27 mouse cellular contexts compared by ENCODE assay signal in the genomic region with DNA sequence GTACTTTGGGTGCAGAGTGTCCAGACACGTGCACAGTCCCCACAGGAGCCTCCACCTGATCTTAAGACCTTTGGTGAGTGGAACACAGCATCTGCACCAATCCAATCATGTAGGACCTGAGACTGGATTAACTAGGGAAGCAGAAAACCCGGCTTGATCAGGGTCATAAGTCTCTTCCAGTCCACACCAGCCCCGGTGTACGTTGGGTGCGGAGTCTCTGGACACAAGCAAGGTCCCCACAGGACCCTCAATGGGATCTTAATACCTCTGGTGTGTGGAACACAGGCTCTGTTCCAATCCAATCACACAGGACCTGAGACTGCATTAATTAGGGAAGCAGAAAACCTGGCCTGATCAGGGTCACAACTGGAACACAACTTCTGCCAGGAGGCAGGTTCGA. TPM values are rescaled to one million over a fixed set of nuclear protein-coding genes. Genes with fewer than 3 reads are reported as not detected.
DNase-seq lines count a peak whose midpoint lies in the region; ATAC-seq and TF ChIP-seq lines count a peak whose summit lies in the region.
"Had no signal": no experiment of that assay in that cellular context is flagged by ENCODE, and none has a peak within 500 bp of the region (broad histone marks: within the 10 kb centered on the region; RNA-seq: fewer than 3 reads in every experiment).

No protein-coding gene starts in this region.

- no peaks in the 10 kb centered on the region for H3K4me1 ChIP-seq in hindbrain, embryonic 12.5 days
- H3K4me1 ChIP-seq in hindbrain, embryonic 10.5 days (replicated peaks): no peaks in the 10 kb centered on the region
- no peaks in the 10 kb centered on the region for H3K4me1 ChIP-seq in midbrain, embryonic 12.5 days
- H3K4me1 ChIP-seq in midbrain, embryonic 11.5 days (ENCODE audit: control insufficient read depth, insufficient read depth, low read length): no peaks in the 10 kb centered on the region
- no peaks in the 10 kb centered on the region for H3K4me1 ChIP-seq in midbrain, embryonic 14.5 days (ENCODE audit: control insufficient read depth, insufficient read depth, low read length)
- H3K4me1 ChIP-seq in midbrain, embryonic 16.5 days (ENCODE audit: control insufficient read depth, insufficient read depth, low read length): no peaks in the 10 kb centered on the region
- no peaks in the 10 kb centered on the region for H3K4me1 ChIP-seq in stomach, embryonic 15.5 days
- H3K4me1 ChIP-seq in stomach, postnatal 0 days (replicated peaks; ENCODE audit: control insufficient read depth, insufficient read depth): no peaks in the 10 kb centered on the region
- H3K4me1 ChIP-seq: embryonic facial prominence, embryonic 13.5 days; embryonic facial prominence, embryonic 15.5 days; forebrain, embryonic 10.5 days; forebrain, embryonic 12.5 days had no signal

- no peaks in the 10 kb centered on the region for H3K27me3 ChIP-seq in hindbrain, embryonic 12.5 days
- H3K27me3 ChIP-seq in hindbrain, embryonic 10.5 days (ENCODE audit: insufficient read depth, poor library complexity, severe bottlenecking): no peaks in the 10 kb centered on the region
- no peaks in the 10 kb centered on the region for H3K27me3 ChIP-seq in midbrain, embryonic 12.5 days
- no peaks in the 10 kb centered on the region for H3K27me3 ChIP-seq in midbrain, embryonic 11.5 days (ENCODE audit: control insufficient read depth, insufficient read depth, low read length)
- no peaks in the 10 kb centered on the region for H3K27me3 ChIP-seq in midbrain, embryonic 14.5 days (ENCODE audit: control insufficient read depth, insufficient read depth, low read length)
- no peaks in the 10 kb centered on the region for H3K27me3 ChIP-seq in midbrain, embryonic 16.5 days (ENCODE audit: control insufficient read depth, insufficient read depth, low read depth, low read length)
- no peaks in the 10 kb centered on the region for H3K27me3 ChIP-seq in stomach, embryonic 15.5 days (replicated peaks)
- no peaks in the 10 kb centered on the region for H3K27me3 ChIP-seq in stomach, postnatal 0 days (ENCODE audit: control insufficient read depth, insufficient read depth, low read length)
- H3K27me3 ChIP-seq: embryonic facial prominence, embryonic 13.5 days; embryonic facial prominence, embryonic 15.5 days; forebrain, embryonic 12.5 days had no signal

- ATAC-seq in hindbrain, embryonic 12.5 days (ENCODE audit: low FRiP score): peak; percentile 35; the same call in 1 of the 2 replicates
- 0 out of 2 replicates have a peak, but pooled peaks have one; percentile 23 for ATAC-seq in midbrain, embryonic 12.5 days (ENCODE audit: low FRiP score, low read depth)
- ATAC-seq in midbrain, embryonic 11.5 days (ENCODE audit: low FRiP score): no peak
- ATAC-seq in midbrain, embryonic 14.5 days (ENCODE audit: low FRiP score, low TSS enrichment): peak; percentile 58; the same call in 1 of the 2 replicates
- ATAC-seq in midbrain, embryonic 16.5 days: no peak
- ATAC-seq in stomach, embryonic 15.5 days (ENCODE audit: insufficient read depth, low FRiP score, low read depth): peak; percentile 31; the same call in 1 of the 2 replicates
- ATAC-seq in stomach, postnatal 0 days (ENCODE audit: low FRiP score, low TSS enrichment): no peak
- ATAC-seq: forebrain, embryonic 14.5 days had no signal

- H3K4me2 ChIP-seq in hindbrain, embryonic 12.5 days (replicated peaks): no peak overlapping the region
- H3K4me2 ChIP-seq in midbrain, embryonic 12.5 days (replicated peaks): no peak overlapping the region
- H3K4me2 ChIP-seq in midbrain, embryonic 11.5 days: no peak overlapping the region
- no peak overlapping the region for H3K4me2 ChIP-seq in midbrain, embryonic 14.5 days (ENCODE audit: low read length)
- no peak overlapping the region for H3K4me2 ChIP-seq in midbrain, embryonic 16.5 days (ENCODE audit: low read length)
- no peak overlapping the region for H3K4me2 ChIP-seq in stomach, embryonic 15.5 days
- H3K4me2 ChIP-seq in stomach, postnatal 0 days (replicated peaks; ENCODE audit: low read depth): no peak overlapping the region
- H3K4me2 ChIP-seq: embryonic facial prominence, embryonic 13.5 days; embryonic facial prominence, embryonic 15.5 days; forebrain, embryonic 12.5 days had no signal

- 79% methylated on average over 6 of the region's 6 CpGs for WGBS in hindbrain, embryonic 12.5 days
- 80% methylated on average over 6 of the region's 6 CpGs for WGBS in hindbrain, embryonic 10.5 days
- WGBS in midbrain, embryonic 12.5 days: 77% methylated on average over 6 of the region's 6 CpGs
- 74% methylated on average over 6 of the region's 6 CpGs for WGBS in midbrain, embryonic 11.5 days
- WGBS in midbrain, embryonic 14.5 days: 77% methylated on average over 6 of the region's 6 CpGs
- 75% methylated on average over 6 of the region's 6 CpGs for WGBS in midbrain, embryonic 16.5 days
- WGBS in stomach, embryonic 15.5 days: 73% methylated on average over 6 of the region's 6 CpGs
- 74% methylated on average over 6 of the region's 6 CpGs for WGBS in stomach, postnatal 0 days

- no peak overlapping the region for H3K4me3 ChIP-seq in hindbrain, embryonic 12.5 days
- no peak overlapping the region for H3K4me3 ChIP-seq in hindbrain, embryonic 10.5 days
- no peak overlapping the region for H3K4me3 ChIP-seq in midbrain, embryonic 12.5 days
- H3K4me3 ChIP-seq in midbrain, embryonic 11.5 days (ENCODE audit: low read depth, low read length): no peak overlapping the region
- no peak overlapping the region for H3K4me3 ChIP-seq in midbrain, embryonic 14.5 days (replicated peaks; ENCODE audit: low read depth, low read length)
- no peak overlapping the region for H3K4me3 ChIP-seq in midbrain, embryonic 16.5 days (ENCODE audit: low read depth, low read length)
- H3K4me3 ChIP-seq in stomach, embryonic 15.5 days (replicated peaks): no peak overlapping the region
- no peak overlapping the region for H3K4me3 ChIP-seq in stomach, postnatal 0 days (ENCODE audit: low read depth, low read length)
- H3K4me3 ChIP-seq: embryonic facial prominence, embryonic 13.5 days; embryonic facial prominence, embryonic 15.5 days; erythroblast, embryonic 14.5 days; forebrain, embryonic 10.5 days; forebrain, embryonic 12.5 days had no signal

- DNase-seq in hindbrain, embryonic 10.5 days (ENCODE audit: low spot score): no peak
- no peak for DNase-seq in midbrain, embryonic 11.5 days (ENCODE audit: low spot score, missing footprints)
- no peak for DNase-seq in midbrain, embryonic 14.5 days
- no peak for DNase-seq in stomach, postnatal 0 days (ENCODE audit: low spot score)
- DNase-seq: adrenal gland, adult 2 months; adrenal gland, postnatal 10 days; adrenal gland, postnatal 25 days; cerebellum, adult 11 months; cerebellum, adult 18-20 months; cerebellum, adult 8-10 months; cerebellum, adult 9-11 months; cerebellum, postnatal 14 days; cerebellum, postnatal 36 days; embryo, embryonic 11 days had no signal

- H3K27ac ChIP-seq in hindbrain, embryonic 12.5 days: no peak overlapping the region
- H3K27ac ChIP-seq in hindbrain, embryonic 10.5 days: no peak overlapping the region
- H3K27ac ChIP-seq in midbrain, embryonic 12.5 days (replicated peaks): no peak overlapping the region
- H3K27ac ChIP-seq in midbrain, embryonic 11.5 days (ENCODE audit: low read depth, low read length): no peak overlapping the region
- no peak overlapping the region for H3K27ac ChIP-seq in midbrain, embryonic 14.5 days (replicated peaks; ENCODE audit: low read depth, low read length)
- no peak overlapping the region for H3K27ac ChIP-seq in midbrain, embryonic 16.5 days (ENCODE audit: low read length)
- H3K27ac ChIP-seq in stomach, embryonic 15.5 days: no peak overlapping the region
- no peak overlapping the region for H3K27ac ChIP-seq in stomach, postnatal 0 days (replicated peaks)
- H3K27ac ChIP-seq: embryonic facial prominence, embryonic 13.5 days; embryonic facial prominence, embryonic 15.5 days; forebrain, embryonic 10.5 days; forebrain, embryonic 12.5 days had no signal

- no peak for TF ChIP-seq EP300 in stomach, postnatal 0 days (optimal IDR thresholded peaks at IDR 0.05)

- peaks cover 45% of the 10 kb centered on the region for H3K9me3 ChIP-seq in hindbrain, embryonic 12.5 days (replicated peaks)
- H3K9me3 ChIP-seq in hindbrain, embryonic 10.5 days: peaks cover 75% of the 10 kb centered on the region
- peaks cover 53% of the 10 kb centered on the region for H3K9me3 ChIP-seq in midbrain, embryonic 12.5 days
- H3K9me3 ChIP-seq in midbrain, embryonic 11.5 days (ENCODE audit: control insufficient read depth, low read length): peaks cover 15% of the 10 kb centered on the region
- peaks cover 40% of the 10 kb centered on the region for H3K9me3 ChIP-seq in midbrain, embryonic 14.5 days (ENCODE audit: control insufficient read depth, low read length)
- H3K9me3 ChIP-seq in midbrain, embryonic 16.5 days (replicated peaks; ENCODE audit: control insufficient read depth, low read length, poor library complexity, severe bottlenecking): peaks cover 33% of the 10 kb centered on the region
- peaks cover 6% of the 10 kb centered on the region; the same call in 1 of the 2 replicates for H3K9me3 ChIP-seq in stomach, embryonic 15.5 days
- no peaks in the 10 kb centered on the region; the same call in 1 of the 2 replicates for H3K9me3 ChIP-seq in stomach, postnatal 0 days (ENCODE audit: control insufficient read depth, low read length)

- TF ChIP-seq CTCF in stomach, postnatal 0 days (IDR thresholded peaks at IDR 0.05; ENCODE audit: low read depth): no peak

- H3K36me3 ChIP-seq in hindbrain, embryonic 12.5 days: no peaks in the 10 kb centered on the region
- no peaks in the 10 kb centered on the region for H3K36me3 ChIP-seq in hindbrain, embryonic 10.5 days
- H3K36me3 ChIP-seq in midbrain, embryonic 12.5 days: no peaks in the 10 kb centered on the region
- H3K36me3 ChIP-seq in midbrain, embryonic 11.5 days (ENCODE audit: control insufficient read depth, insufficient read depth, low read length): no peaks in the 10 kb centered on the region
- no peaks in the 10 kb centered on the region for H3K36me3 ChIP-seq in midbrain, embryonic 14.5 days (ENCODE audit: control insufficient read depth, insufficient read depth, low read length)
- no peaks in the 10 kb centered on the region for H3K36me3 ChIP-seq in midbrain, embryonic 16.5 days (ENCODE audit: control insufficient read depth, insufficient read depth, low read length)
- H3K36me3 ChIP-seq in stomach, embryonic 15.5 days: no peaks in the 10 kb centered on the region
- H3K36me3 ChIP-seq in stomach, postnatal 0 days (ENCODE audit: control insufficient read depth, insufficient read depth, low read length): no peaks in the 10 kb centered on the region
- H3K36me3 ChIP-seq: embryonic facial prominence, embryonic 13.5 days; embryonic facial prominence, embryonic 15.5 days; forebrain, embryonic 10.5 days; forebrain, embryonic 12.5 days had no signal

- H3K9ac ChIP-seq in hindbrain, embryonic 12.5 days: no peak overlapping the region
- H3K9ac ChIP-seq in midbrain, embryonic 12.5 days (replicated peaks): no peak overlapping the region
- no peak overlapping the region for H3K9ac ChIP-seq in midbrain, embryonic 11.5 days (ENCODE audit: low read length)
- H3K9ac ChIP-seq in midbrain, embryonic 14.5 days (replicated peaks; ENCODE audit: low read length): no peak overlapping the region
- no peak overlapping the region for H3K9ac ChIP-seq in midbrain, embryonic 16.5 days (ENCODE audit: low read depth, low read length)
- H3K9ac ChIP-seq in stomach, embryonic 15.5 days: no peak overlapping the region
- no peak overlapping the region for H3K9ac ChIP-seq in stomach, postnatal 0 days (ENCODE audit: low read length)
- H3K9ac ChIP-seq: embryonic facial prominence, embryonic 13.5 days; embryonic facial prominence, embryonic 15.5 days; forebrain, embryonic 12.5 days had no signal

RNA-seq across cellular contexts. Expression of a gene that starts 20.0 kb away (rescaled TPM):
- not detected in 2 replicates for polyA plus RNA-seq in hindbrain, embryonic 12.5 days (2016; fragmentation: Nextera tagmentation; extraction: Ambion mirVana)
- polyA plus RNA-seq in hindbrain, embryonic 10.5 days (2016; fragmentation: Nextera tagmentation; extraction: Ambion mirVana): not detected in 2 replicates
- not detected in 2 replicates for polyA plus RNA-seq in midbrain, embryonic 12.5 days (2016; fragmentation: Nextera tagmentation; extraction: Ambion mirVana)
- polyA plus RNA-seq in midbrain, embryonic 11.5 days (2014; fragmentation: Nextera tagmentation; extraction: Ambion mirVana): not detected in 2 replicates
- polyA plus RNA-seq in midbrain, embryonic 14.5 days (2014; fragmentation: Nextera tagmentation; extraction: Ambion mirVana): not detected in 2 replicates
- not detected in 2 replicates for polyA plus RNA-seq in midbrain, embryonic 16.5 days (2015; fragmentation: Nextera tagmentation; extraction: Ambion mirVana)
- polyA plus RNA-seq in stomach, embryonic 15.5 days (2015; fragmentation: Nextera tagmentation; extraction: Ambion mirVana): not detected in 2 replicates
- polyA plus RNA-seq in stomach, postnatal 0 days (2015; fragmentation: Nextera tagmentation; extraction: Ambion mirVana): not detected in 2 replicates
- polyA plus RNA-seq: adrenal gland, adult 2 months; brain, embryonic 14.5 days; C2C12; embryonic facial prominence, embryonic 11.5 days; embryonic facial prominence, embryonic 13.5 days; embryonic facial prominence, embryonic 15.5 days; erythroblast, embryonic 14.5 days; forebrain, embryonic 10.5 days; forebrain, embryonic 12.5 days; forebrain, embryonic 14.5 days had no signal

Comparison
In these comparisons a context has a peak if more than half of its experiments do, and no peak if none do; other contexts are left out.
1. ATAC-seq: peak in hindbrain, embryonic 12.5 days (single experiment), midbrain, embryonic 12.5 days (single experiment), midbrain, embryonic 14.5 days (single experiment) and stomach, embryonic 15.5 days (single experiment); none in midbrain, embryonic 11.5 days (single experiment), midbrain, embryonic 16.5 days (single experiment) and stomach, postnatal 0 days (single experiment).